Mouse (Mus musculus) neural tube, embryonic 12.5 days (tissue): ENCODE data around the gene Cmklr1. TPM values are rescaled to one million over a fixed set of nuclear protein-coding genes. Genes with fewer than 3 reads are reported as not detected.

ENCODE experiments used
- ATAC-seq: fragments of 200-750 bp; cut with Nextera tagmentation; 2 replicates; pipeline ENCODE4 v1.8.0; 2017; ENCODE audit warnings: low read depth, mild to moderate bottlenecking, moderate TSS enrichment, moderate library complexity; ENCODE audit not compliant: low FRiP score
- H3K27ac ChIP-seq: fragments of 300-500 bp; sonication (generic); 2 replicates; pipeline ENCODE4 v1.5.1; 2016
- H3K27me3 ChIP-seq: fragments of 300-500 bp; sonication (generic); replicated peaks from 2 replicates; pipeline ENCODE4 v1.6.1; 2016; ENCODE audit warnings: mild to moderate bottlenecking
- H3K36me3 ChIP-seq: fragments of 300-500 bp; sonication (generic); 2 replicates; pipeline ENCODE4 v1.6.1; 2016; ENCODE audit warnings: mild to moderate bottlenecking
- H3K4me1 ChIP-seq: fragments of 300-500 bp; sonication (generic); 2 replicates; pipeline ENCODE4 v1.6.1; 2016
- H3K4me2 ChIP-seq: fragments of 300-500 bp; sonication (generic); replicated peaks from 2 replicates; pipeline ENCODE4 v1.6.1; 2016; ENCODE audit warnings: mild to moderate bottlenecking
- H3K4me3 ChIP-seq: fragments of 300-500 bp; sonication (generic); 2 replicates; pipeline ENCODE4 v1.5.1; 2016
- H3K9ac ChIP-seq: fragments of 300-500 bp; sonication (generic); 2 replicates; pipeline ENCODE4 v1.6.1; 2016; ENCODE audit warnings: mild to moderate bottlenecking
- H3K9me3 ChIP-seq: fragments of 300-500 bp; sonication (generic); 2 replicates; pipeline ENCODE4 v1.6.1; 2016; ENCODE audit warnings: mild to moderate bottlenecking
- WGBS: fragments of 180-500 bp; shearing (Covaris S2); methylation state at CpG from one replicate; pipeline ENCODE4 v1.1.7; 2016; 5-methylcytosine and 5-hydroxymethylcytosine counted together
- polyA plus RNA-seq: library from polyadenylated mRNA; unstranded; fragments of >200 nt; fragmentation: Nextera tagmentation; extraction: Ambion mirVana; gene quantifications from 2 replicates; pipeline ENCODE4 v1.2.1, GENCODE M21; 2016

Gene Cmklr1
- polyA plus RNA-seq, 1 experiment from 2014 or later, result 2.2 TPM

DNA sequence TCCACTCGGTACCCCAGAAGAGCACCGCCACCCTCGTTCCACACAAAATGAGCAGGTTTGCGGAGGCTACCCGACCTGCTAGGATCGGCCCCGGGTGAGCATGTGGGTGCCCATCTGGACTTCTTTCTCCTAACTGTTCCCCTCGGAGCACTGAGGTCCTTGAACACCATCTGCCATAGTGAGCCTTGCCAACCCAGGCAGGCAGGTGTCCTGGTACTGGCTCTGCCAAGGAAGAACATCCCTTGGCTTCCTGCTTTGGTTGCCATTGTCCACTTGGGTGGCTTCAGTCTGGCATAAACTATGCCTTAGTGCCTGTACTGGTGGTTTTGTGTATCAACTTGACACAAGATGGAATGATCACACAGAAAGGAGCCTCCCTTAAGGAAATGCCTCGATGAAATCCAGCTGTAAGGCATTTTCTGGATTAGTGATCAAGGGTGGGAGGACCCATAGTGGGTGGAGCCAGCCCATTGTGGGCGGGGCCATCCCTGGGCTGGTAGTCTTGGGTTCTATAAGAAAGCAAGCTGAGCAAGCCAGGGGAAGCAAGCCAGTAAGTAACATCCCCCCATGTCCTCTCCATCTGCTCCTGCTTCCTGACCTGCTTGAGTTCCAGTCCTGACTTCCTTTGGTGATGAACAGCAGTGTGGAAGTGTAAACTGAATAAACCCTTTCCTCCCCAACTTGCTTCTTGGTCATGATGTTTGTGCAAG, 28.7 kb upstream of the Cmklr1 start:
- no peaks in the 10 kb centered on the region for H3K27me3 ChIP-seq
- H3K9me3 ChIP-seq, result no peaks in the 10 kb centered on the region
- no peak overlapping the region for H3K4me2 ChIP-seq
- H3K4me3 ChIP-seq, result no peak overlapping the region
- no peaks in the 10 kb centered on the region; the same call in 1 of the 2 replicates for H3K4me1 ChIP-seq
- no peak for ATAC-seq
- no peak overlapping the region for H3K27ac ChIP-seq
- H3K36me3 ChIP-seq, result no peaks in the 10 kb centered on the region
- 84% methylated on average over 10 of the region's 10 CpGs for WGBS
- no peak overlapping the region for H3K9ac ChIP-seq

GRCm38 (mm10) chr5:113677541-113677940, 27.3 kb upstream of the Cmklr1 start:
- Histone ChIP-seq H3K27me3 (no peaks in the 10 kb centered on the region), H3K4me3 (no peak overlapping the region), H3K4me2 (no peak overlapping the region), H3K27ac (no peak overlapping the region), H3K9ac (no peak overlapping the region), H3K9me3 (no peaks in the 10 kb centered on the region), H3K36me3 (no peaks in the 10 kb centered on the region), H3K4me1 (no peaks in the 10 kb centered on the region)
- WGBS, result 90% methylated on average over 5 of the region's 7 CpGs
- no peak for ATAC-seq

DNA sequence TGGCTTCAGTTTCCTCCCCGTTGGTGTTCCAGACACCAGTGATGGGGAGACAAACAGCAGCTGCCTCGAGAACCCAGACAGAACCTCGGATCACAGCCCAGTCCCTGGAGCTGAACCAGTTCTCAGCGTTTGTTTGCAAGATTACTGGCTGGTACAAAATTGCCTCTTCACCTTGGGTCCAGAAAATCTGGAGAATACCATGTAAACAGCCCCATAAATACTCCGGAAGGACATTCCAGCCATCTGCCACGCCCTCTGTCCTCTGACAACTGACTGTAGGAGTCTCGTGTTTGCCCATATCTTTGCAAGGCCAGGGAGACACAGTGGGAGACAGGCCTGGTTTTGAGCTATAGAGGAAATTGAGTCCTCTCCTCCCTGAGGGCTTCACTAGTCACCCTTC, 24.6 kb upstream of the Cmklr1 start:
- WGBS, result 74% methylated on average over 7 of the region's 7 CpGs
- Histone ChIP-seq H3K9me3 (no peaks in the 10 kb centered on the region), H3K36me3 (no peaks in the 10 kb centered on the region), H3K4me3 (no peak overlapping the region), H3K27me3 (no peaks in the 10 kb centered on the region), H3K9ac (no peak overlapping the region), H3K4me2 (no peak overlapping the region), H3K27ac (no peak overlapping the region), H3K4me1 (no peaks in the 10 kb centered on the region)
- ATAC-seq, result no peak

- Histone ChIP-seq H3K4me2 (no peak overlapping the region), H3K9me3 (no peaks in the 10 kb centered on the region), H3K9ac (no peak overlapping the region), H3K4me3 (no peak overlapping the region), H3K36me3 (no peaks in the 10 kb centered on the region), H3K4me1 (no peaks in the 10 kb centered on the region), H3K27me3 (no peaks in the 10 kb centered on the region), H3K27ac (no peak overlapping the region)
- no peak for ATAC-seq
- 87% methylated on average over 7 of the region's 7 CpGs for whole genome bisulfite sequencing
Measured at GRCm38 (mm10) chr5:113672456-113672855, 22.2 kb upstream of the Cmklr1 start.

- Histone ChIP-seq H3K9ac (no peak overlapping the region), H3K27me3 (no peaks in the 10 kb centered on the region), H3K4me3 (no peak overlapping the region), H3K27ac (no peak overlapping the region), H3K9me3 (no peaks in the 10 kb centered on the region), H3K4me1 (no peaks in the 10 kb centered on the region), H3K4me2 (no peak overlapping the region), H3K36me3 (no peaks in the 10 kb centered on the region)
- 75% methylated on average over 6 of the region's 6 CpGs for WGBS
- ATAC-seq, result no peak
Measured at GRCm38 (mm10) chr5:113670597-113670996, 20.4 kb upstream of the Cmklr1 start.

- Histone ChIP-seq H3K4me3 (no peak overlapping the region), H3K27me3 (no peaks in the 10 kb centered on the region), H3K9me3 (no peaks in the 10 kb centered on the region), H3K4me2 (no peak overlapping the region), H3K9ac (no peak overlapping the region), H3K27ac (no peak overlapping the region), H3K4me1 (no peaks in the 10 kb centered on the region), H3K36me3 (no peaks in the 10 kb centered on the region)
- 77% methylated on average over 3 of the region's 3 CpGs for WGBS
- ATAC-seq, result no peak
Measured at GRCm38 (mm10) chr5:113670110-113670509, 19.9 kb upstream of the Cmklr1 start.

- 81% methylated on average over 12 of the region's 12 CpGs for WGBS
- Histone ChIP-seq H3K4me1 (no peaks in the 10 kb centered on the region), H3K36me3 (no peaks in the 10 kb centered on the region), H3K9ac (no peak overlapping the region), H3K4me2 (no peak overlapping the region), H3K27me3 (no peaks in the 10 kb centered on the region), H3K9me3 (no peaks in the 10 kb centered on the region), H3K4me3 (no peak overlapping the region), H3K27ac (no peak overlapping the region)
- ATAC-seq, result no peak
Measured at GRCm38 (mm10) chr5:113664629-113665195, 14.5 kb upstream of the Cmklr1 start.

DNA sequence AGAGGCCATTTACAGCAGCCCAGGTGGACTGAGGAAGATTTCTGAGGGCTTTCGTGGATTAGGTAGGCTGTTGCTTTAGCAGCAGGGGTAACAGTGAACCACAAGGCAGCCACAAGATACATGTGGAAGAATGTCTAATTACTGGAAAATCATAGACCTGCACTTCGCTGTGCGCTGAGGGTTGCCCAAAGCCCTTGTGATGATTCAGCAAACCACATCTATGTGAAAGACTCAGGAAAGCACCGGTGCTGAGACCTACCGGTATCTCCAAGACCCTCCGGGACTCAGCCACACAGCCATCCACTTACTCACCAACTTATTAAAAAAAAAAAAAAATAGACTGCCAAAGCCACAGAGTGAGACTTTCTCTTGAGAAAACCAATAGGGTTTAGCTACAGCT, 13.9 kb upstream of the Cmklr1 start:
- Histone ChIP-seq H3K4me1 (no peaks in the 10 kb centered on the region), H3K27ac (no peak overlapping the region), H3K9me3 (no peaks in the 10 kb centered on the region), H3K27me3 (no peaks in the 10 kb centered on the region), H3K36me3 (no peaks in the 10 kb centered on the region), H3K9ac (no peak overlapping the region), H3K4me3 (no peak overlapping the region), H3K4me2 (no peak overlapping the region)
- ATAC-seq, result no peak
- WGBS, result 89% methylated on average over 6 of the region's 6 CpGs

- H3K9ac ChIP-seq, result no peak overlapping the region
- 76% methylated on average over 10 of the region's 10 CpGs for WGBS
- H3K27ac ChIP-seq, result no peak overlapping the region
- H3K27me3 ChIP-seq, result no peaks in the 10 kb centered on the region
- no peaks in the 10 kb centered on the region for H3K36me3 ChIP-seq
- no peak overlapping the region for H3K4me2 ChIP-seq
- H3K4me1 ChIP-seq, result no peaks in the 10 kb centered on the region
- no peaks in the 10 kb centered on the region for H3K9me3 ChIP-seq
- ATAC-seq, result no peak
- no peak overlapping the region for H3K4me3 ChIP-seq
Measured at GRCm38 (mm10) chr5:113660872-113661271, 10.6 kb upstream of the Cmklr1 start.

DNA sequence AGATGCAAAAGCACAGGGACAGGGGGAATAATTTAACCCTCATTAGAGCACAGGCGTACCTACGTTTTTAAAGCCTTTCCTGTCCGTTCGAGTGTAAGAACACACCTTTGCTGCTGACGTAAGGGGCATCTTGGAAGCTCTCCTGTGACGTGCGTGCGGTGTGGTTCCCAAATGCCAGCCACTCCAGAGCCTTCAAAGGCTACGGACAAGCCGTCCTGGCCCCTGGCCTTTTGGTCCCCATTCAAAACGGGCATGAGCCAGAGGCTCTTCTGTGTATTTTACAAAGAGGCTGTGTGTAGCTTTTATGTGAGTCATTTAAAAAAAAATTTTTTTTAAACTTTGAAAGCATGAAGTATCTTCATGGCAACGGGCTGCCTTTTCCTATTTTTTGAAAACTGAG, 4.6 kb upstream of the Cmklr1 start:
- Histone ChIP-seq H3K9me3 (no peaks in the 10 kb centered on the region), H3K9ac (no peak overlapping the region), H3K4me2 (no peak overlapping the region), H3K4me3 (no peak overlapping the region), H3K36me3 (no peaks in the 10 kb centered on the region), H3K27me3 (peaks cover 13% of the 10 kb centered on the region), H3K4me1 (peaks cover 12% of the 10 kb centered on the region; the same call in 1 of the 2 replicates), H3K27ac (no peak overlapping the region)
- ATAC-seq, result no peak
- 75% methylated on average over 12 of the region's 12 CpGs for WGBS

GRCm38 (mm10) chr5:113654206-113654605, 4.0 kb upstream of the Cmklr1 start:
- Histone ChIP-seq H3K27me3 (peaks cover 17% of the 10 kb centered on the region), H3K4me3 (no peak overlapping the region), H3K4me2 (no peak overlapping the region), H3K9me3 (no peaks in the 10 kb centered on the region), H3K4me1 (peaks cover 14% of the 10 kb centered on the region; the same call in 1 of the 2 replicates), H3K9ac (no peak overlapping the region), H3K36me3 (no peaks in the 10 kb centered on the region), H3K27ac (no peak overlapping the region)
- no peak for ATAC-seq
- 82% methylated on average over 11 of the region's 11 CpGs for WGBS

DNA sequence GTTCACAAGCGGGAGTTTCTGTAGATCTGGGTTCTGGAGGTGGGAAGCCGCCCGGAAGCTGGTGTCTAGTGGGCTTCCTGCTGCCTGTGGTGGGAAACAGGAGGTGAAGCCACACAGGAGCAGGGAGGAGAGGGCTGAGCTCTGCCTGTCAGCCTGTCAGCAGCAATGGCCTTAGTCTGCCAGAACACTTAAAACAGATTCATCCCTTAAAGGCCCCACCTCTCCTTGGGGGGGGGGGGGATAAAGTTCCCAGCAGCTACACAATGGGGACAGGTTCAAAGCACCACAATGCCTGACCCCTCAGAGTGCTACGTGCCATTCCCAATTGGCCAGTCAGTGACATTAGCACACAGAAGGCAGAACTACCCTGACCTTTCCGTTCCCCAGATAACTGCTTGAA, 2.0 kb upstream of the Cmklr1 start:
- Histone ChIP-seq H3K4me2 (no peak overlapping the region), H3K27me3 (peaks cover 17% of the 10 kb centered on the region), H3K36me3 (no peaks in the 10 kb centered on the region), H3K27ac (no peak overlapping the region), H3K4me3 (no peak overlapping the region), H3K9ac (no peak overlapping the region), H3K4me1 (peaks cover 14% of the 10 kb centered on the region; the same call in 1 of the 2 replicates), H3K9me3 (no peaks in the 10 kb centered on the region)
- WGBS, result 24% methylated on average over 5 of the region's 5 CpGs
- no peak for ATAC-seq

DNA sequence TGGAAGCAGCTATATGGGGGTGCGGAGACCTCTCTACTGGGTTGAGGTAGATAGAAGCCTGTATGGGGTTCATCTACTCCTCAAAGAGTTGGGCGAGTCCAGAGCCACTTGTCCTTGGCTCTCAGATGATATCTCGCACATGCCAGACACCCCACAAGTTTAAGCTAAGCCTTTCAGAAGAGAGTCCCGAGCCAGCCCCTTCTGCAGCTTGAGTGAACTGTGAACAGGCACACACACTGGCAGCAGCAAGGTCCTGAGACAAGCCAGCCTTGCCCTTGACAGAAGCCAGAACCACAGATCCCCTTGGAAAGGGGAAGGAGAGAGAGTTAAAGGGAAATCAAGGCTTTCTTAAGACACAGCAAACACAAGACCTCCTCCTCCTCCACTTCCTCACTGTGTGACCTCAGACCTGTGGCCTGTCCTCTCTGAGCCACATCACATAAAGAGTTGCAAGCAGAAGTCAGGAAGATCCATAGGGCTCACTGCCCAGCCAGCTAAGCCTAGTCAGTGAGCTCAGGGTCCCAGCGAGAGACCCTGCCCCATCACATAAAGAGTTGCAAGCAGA, 1.5 kb downstream of the Cmklr1 start:
- Histone ChIP-seq H3K9me3 (no peaks in the 10 kb centered on the region), H3K27ac (no peak overlapping the region), H3K4me3 (no peak overlapping the region), H3K4me2 (no peak overlapping the region), H3K9ac (no peak overlapping the region), H3K4me1 (peaks cover 14% of the 10 kb centered on the region; the same call in 1 of the 2 replicates), H3K27me3 (peaks cover 17% of the 10 kb centered on the region), H3K36me3 (no peaks in the 10 kb centered on the region)
- 89% methylated on average over 5 of the region's 5 CpGs for WGBS
- ATAC-seq, result no peak
